Mouse (Mus musculus) testis, postnatal 10 days (tissue): Measurements from ENCODE around the gene Kcnma1.
A peak's percentile ranks its signal among the peaks of the same experiment; 100 is the strongest.

Source experiments
- DNase-seq: peaks from one replicate; pipeline ENCODE4 v3.0.0; 2021; ENCODE audit warnings: low spot score

The Kcnma1 gene

GRCm38 (mm10) chr14:24014391-24014790 lies at the start of gene Kcnma1:
Gene Kcnma1, minus strand, starts transcription at chr14:24014491.
- DNase-seq: no peak

GRCm38 (mm10) chr14:24059747-24060146 lies 45.5 kb upstream of the Kcnma1 start:
- peak; percentile 72 for DNase-seq

- no peak for DNase-seq
Observed at GRCm38 (mm10) chr14:24059287-24059686, 45.0 kb upstream of the Kcnma1 start.

GRCm38 (mm10) chr14:24051821-24052220 lies 37.5 kb upstream of the Kcnma1 start:
- no peak for DNase-seq

GRCm38 (mm10) chr14:24036609-24037008 lies 22.3 kb upstream of the Kcnma1 start:
- no peak for DNase-seq

GRCm38 (mm10) chr14:24036208-24036535 lies 21.9 kb upstream of the Kcnma1 start:
- no peak for DNase-seq

- no peak for DNase-seq
Observed at GRCm38 (mm10) chr14:24035486-24036207, 21.4 kb upstream of the Kcnma1 start.

- DNase-seq: no peak
Observed at GRCm38 (mm10) chr14:24032876-24033389, 18.6 kb upstream of the Kcnma1 start.

GRCm38 (mm10) chr14:24032201-24032600 lies 17.9 kb upstream of the Kcnma1 start:
- DNase-seq: no peak

- DNase-seq: no peak
Observed at GRCm38 (mm10) chr14:24020718-24021117, 6.4 kb upstream of the Kcnma1 start.

- DNase-seq: no peak
Observed at GRCm38 (mm10) chr14:24009978-24010377, 4.3 kb downstream of the Kcnma1 start.

- DNase-seq: peak; percentile 95
Observed at GRCm38 (mm10) chr14:24008252-24008651, 6.0 kb downstream of the Kcnma1 start.

GRCm38 (mm10) chr14:24006276-24006675 lies 8.0 kb downstream of the Kcnma1 start:
- DNase-seq: peak; percentile 46

GRCm38 (mm10) chr14:24004471-24005271 lies 9.6 kb downstream of the Kcnma1 start:
- peak; percentile 63 for DNase-seq

- DNase-seq: peak; percentile 61
Observed at GRCm38 (mm10) chr14:24003450-24004381, 10.6 kb downstream of the Kcnma1 start.

GRCm38 (mm10) chr14:24002647-24003046 lies 11.6 kb downstream of the Kcnma1 start:
- DNase-seq: no peak

- DNase-seq: no peak
Observed at GRCm38 (mm10) chr14:23997912-23998311, 16.4 kb downstream of the Kcnma1 start.

GRCm38 (mm10) chr14:23995831-23996230 lies 18.5 kb downstream of the Kcnma1 start:
- no peak for DNase-seq

- no peak for DNase-seq
Observed at GRCm38 (mm10) chr14:23990871-23991270, 23.4 kb downstream of the Kcnma1 start.

GRCm38 (mm10) chr14:23989696-23990095 lies 24.6 kb downstream of the Kcnma1 start:
- DNase-seq: no peak

GRCm38 (mm10) chr14:23982205-23982604 lies 32.1 kb downstream of the Kcnma1 start:
- no peak for DNase-seq

- no peak for DNase-seq
Observed at GRCm38 (mm10) chr14:23974685-23975084, 39.6 kb downstream of the Kcnma1 start.
